Mouse (Mus musculus) MEL (cell line): ENCODE data around the gene Esyt1. TPM values are rescaled to one million over a fixed set of nuclear protein-coding genes. Genes with fewer than 3 reads are reported as not detected.
A peak's percentile ranks its signal among the peaks of the same experiment; 100 is the strongest.

Source experiments
- DNase-seq: peaks from one replicate; pipeline ENCODE4 v3.0.0; 2011; ENCODE audit warnings: low read depth, low spot score
- H3K27ac ChIP-seq: 2 replicates; pipeline ENCODE4 v1.5.1; 2012; ENCODE audit warnings: low read depth, mild to moderate bottlenecking, control low read depth, low read length, moderate library complexity; ENCODE audit not compliant: control insufficient read depth
- H3K27me3 ChIP-seq, 2 experiments: fragments of 150-350 bp in 1 of 2; sonication (generic) in 1 of 2; 2 replicates each; pipeline ENCODE4 v1.6.1; 2012; ENCODE audit warnings: low read length in 2 of 2, mild to moderate bottlenecking in 2 of 2, improper control_type of control experiment in 1 of 2, moderate library complexity in 1 of 2; ENCODE audit not compliant: insufficient read depth in 2 of 2, control insufficient read depth in 1 of 2
- H3K36me3 ChIP-seq, 2 experiments: 2 replicates each; pipeline ENCODE4 v1.6.1; 2012 to 2014; ENCODE audit warnings: low read length in 2 of 2, improper control_type of control experiment in 1 of 2, inconsistent platforms in 1 of 2, mild to moderate bottlenecking in 1 of 2; ENCODE audit not compliant: insufficient read depth in 2 of 2, control insufficient read depth in 1 of 2
- H3K4me1 ChIP-seq, 2 experiments: fragments of 150-350 bp in 1 of 2; sonication (generic) in 1 of 2; 2 replicates each; pipeline ENCODE4 v1.6.1; 2012; ENCODE audit warnings: low read length in 2 of 2, improper control_type of control experiment in 1 of 2, mild to moderate bottlenecking in 1 of 2; ENCODE audit not compliant: insufficient read depth in 2 of 2, control insufficient read depth in 1 of 2
- H3K4me3 ChIP-seq, 2 experiments: fragments of 150-350 bp in 1 of 2; sonication (generic) in 1 of 2; 2 replicates each; pipeline ENCODE4 v1.5.1; 2012; ENCODE audit warnings: low read depth in 2 of 2, low read length in 2 of 2, mild to moderate bottlenecking in 2 of 2, moderate library complexity in 2 of 2, control low read depth in 1 of 2, improper control_type of control experiment in 1 of 2; ENCODE audit not compliant: control insufficient read depth in 1 of 2, insufficient read depth in 1 of 2
- H3K79me2 ChIP-seq: 2 replicates; pipeline ENCODE4 v1.6.1; 2012; ENCODE audit warnings: mild to moderate bottlenecking, low read length, moderate library complexity; ENCODE audit not compliant: control insufficient read depth, poor library complexity, insufficient read depth
- H3K9ac ChIP-seq: 2 replicates; pipeline ENCODE4 v1.6.1; 2012; ENCODE audit warnings: low read depth, mild to moderate bottlenecking, control low read depth, low read length, moderate library complexity; ENCODE audit not compliant: control insufficient read depth, poor library complexity, severe bottlenecking
- H3K9me3 ChIP-seq: fragments of 150-350 bp; sonication (generic); replicated peaks from 2 replicates; pipeline ENCODE4 v1.6.1; 2012; ENCODE audit warnings: mild to moderate bottlenecking, low read length, improper control_type of control experiment, moderate library complexity; ENCODE audit not compliant: insufficient read depth
- CHD2 ChIP-seq: IDR thresholded peaks from 2 replicates; pipeline ENCODE4 v1.6.1; 2011; ENCODE audit warnings: low read length, improper control_type of control experiment
- CTCF ChIP-seq, 3 experiments: IDR thresholded peaks in 2 of 3; conservative IDR thresholded peaks in 1 of 3; 2 replicates each; pipeline ENCODE4 v1.5.1; 2011 to 2012; ENCODE audit warnings: low read length in 3 of 3, low read depth in 2 of 3, mild to moderate bottlenecking in 2 of 3, improper control_type of control experiment in 1 of 3, inconsistent platforms in 1 of 3, mixed read lengths in 1 of 3, moderate library complexity in 1 of 3; ENCODE audit not compliant: control insufficient read depth in 1 of 3, insufficient read depth in 1 of 3, poor library complexity in 1 of 3, severe bottlenecking in 1 of 3
- E2F4 ChIP-seq: IDR thresholded peaks from 2 replicates; pipeline ENCODE4 v1.6.1; 2011; ENCODE audit warnings: low read depth, low read length, improper control_type of control experiment, borderline replicate concordance
- EP300 ChIP-seq, 2 experiments: IDR thresholded peaks; 2 replicates each; pipeline ENCODE4 v1.6.1; 2011; ENCODE audit warnings: improper control_type of control experiment in 2 of 2, low read length in 2 of 2, low read depth in 1 of 2, mild to moderate bottlenecking in 1 of 2
- ETS1 ChIP-seq: IDR thresholded peaks from 2 replicates; pipeline ENCODE4 v1.6.1; 2012; ENCODE audit warnings: low read depth, mild to moderate bottlenecking, inconsistent platforms, low read length, improper control_type of control experiment, moderate library complexity
- GABPA ChIP-seq: IDR thresholded peaks from 2 replicates; pipeline ENCODE4 v1.6.1; 2012; ENCODE audit warnings: low read depth, mild to moderate bottlenecking, inconsistent platforms, low read length, improper control_type of control experiment, moderate library complexity
- GATA1 ChIP-seq: IDR thresholded peaks from 2 replicates; pipeline ENCODE4 v1.6.1; 2011; ENCODE audit warnings: low read depth, low read length, improper control_type of control experiment
- HCFC1 ChIP-seq: IDR thresholded peaks from 2 replicates; pipeline ENCODE4 v1.6.1; 2012; ENCODE audit warnings: low read depth, mild to moderate bottlenecking, inconsistent platforms, low read length, improper control_type of control experiment, moderate library complexity
- JUND ChIP-seq: IDR thresholded peaks from 2 replicates; pipeline ENCODE4 v1.6.1; 2011; ENCODE audit warnings: low read depth, mild to moderate bottlenecking, improper control_type of control experiment, low read length
- MAX ChIP-seq: IDR thresholded peaks from 2 replicates; pipeline ENCODE4 v1.6.1; 2011; ENCODE audit warnings: low read length, improper control_type of control experiment
- MXI1 ChIP-seq: IDR thresholded peaks from 2 replicates; pipeline ENCODE4 v1.6.1; 2011; ENCODE audit warnings: mild to moderate bottlenecking, low read depth, low read length, improper control_type of control experiment
- MYB ChIP-seq: IDR thresholded peaks from 2 replicates; pipeline ENCODE4 v1.6.1; 2011; ENCODE audit warnings: mild to moderate bottlenecking, low read depth, low read length, improper control_type of control experiment
- MYC ChIP-seq: IDR thresholded peaks from 2 replicates; pipeline ENCODE4 v1.6.1; 2011; ENCODE audit warnings: low read depth, mild to moderate bottlenecking, low read length, improper control_type of control experiment, moderate library complexity
- NELFE ChIP-seq: IDR thresholded peaks from 2 replicates; pipeline ENCODE4 v1.6.1; 2011; ENCODE audit warnings: low read depth, low read length, improper control_type of control experiment
- POLR2A ChIP-seq, 2 experiments: IDR thresholded peaks; 2 replicates each; pipeline ENCODE4 v1.6.1; 2011 to 2012; ENCODE audit warnings: low read length in 2 of 2, mild to moderate bottlenecking in 2 of 2, control low read depth in 1 of 2, improper control_type of control experiment in 1 of 2, low read depth in 1 of 2, moderate library complexity in 1 of 2; ENCODE audit not compliant: control insufficient read depth in 1 of 2, insufficient read depth in 1 of 2, poor library complexity in 1 of 2
- POLR2AphosphoS5 ChIP-seq: IDR thresholded peaks from 2 replicates; pipeline ENCODE4 v1.6.1; 2012; ENCODE audit warnings: low read depth, borderline replicate concordance, mild to moderate bottlenecking, inconsistent platforms, low read length, moderate library complexity, mixed read lengths
- RAD21 ChIP-seq: IDR thresholded peaks from 2 replicates; pipeline ENCODE4 v1.6.1; 2011; ENCODE audit warnings: mild to moderate bottlenecking, low read depth, low read length, improper control_type of control experiment
- SIN3A ChIP-seq: IDR thresholded peaks from 2 replicates; pipeline ENCODE4 v1.6.1; 2012; ENCODE audit warnings: low read length, improper control_type of control experiment, inconsistent platforms
- SMC3 ChIP-seq: IDR thresholded peaks from 2 replicates; pipeline ENCODE4 v1.6.1; 2011; ENCODE audit warnings: low read depth, low read length, improper control_type of control experiment
- TBP ChIP-seq: IDR thresholded peaks from 2 replicates; pipeline ENCODE4 v1.8.0; 2011; ENCODE audit warnings: low read depth, low read length, improper control_type of control experiment
- UBTF ChIP-seq: IDR thresholded peaks from 2 replicates; pipeline ENCODE4 v1.6.1; 2012; ENCODE audit warnings: low read depth, mild to moderate bottlenecking, inconsistent platforms, low read length, improper control_type of control experiment, moderate library complexity, borderline replicate concordance; ENCODE audit not compliant: insufficient read depth
- USF1 ChIP-seq: IDR thresholded peaks from 2 replicates; pipeline ENCODE4 v1.6.1; 2014; ENCODE audit warnings: low read depth, mild to moderate bottlenecking, inconsistent platforms, low read length, improper control_type of control experiment, moderate library complexity
- ZC3H11A ChIP-seq: IDR thresholded peaks from 2 replicates; pipeline ENCODE4 v1.6.1; 2012; ENCODE audit warnings: low read depth, mild to moderate bottlenecking, inconsistent platforms, low read length, improper control_type of control experiment
- ZMIZ1 ChIP-seq: IDR thresholded peaks from 2 replicates; pipeline ENCODE4 v1.6.1; 2012; ENCODE audit warnings: low read depth, mild to moderate bottlenecking, inconsistent platforms, low read length, improper control_type of control experiment, moderate library complexity
- polyA plus RNA-seq, 2 experiments: library from polyadenylated mRNA; stranded (reverse) in 1 of 2; unstranded in 1 of 2; fragments of >175 nt in 1 of 2; fragments of >200 nt in 1 of 2; gene quantifications; 2 replicates each; pipeline versions ENCODE4 v1.2.1 to v1.2.4; 2012; ENCODE audit warnings: low replicate concordance in 2 of 2, low read depth in 1 of 2; ENCODE audit not compliant: insufficient read length in 2 of 2, insufficient read depth in 1 of 2, missing spikeins in 1 of 2
- total RNA-seq: library from RNA; depleted of rRNA; stranded (reverse); fragments of 300-350 nt; gene quantifications from 2 replicates; pipeline ENCODE4 v1.2.3, GENCODE M21; 2012

The Esyt1 gene
- total and polyA plus RNA-seq, 3 experiments = 35.1 to 57.0 (median 53.4) TPM

- H3K79me2 ChIP-seq = peaks cover 18% of the 10 kb centered on the region
- H3K9me3 ChIP-seq = no peaks in the 10 kb centered on the region
- H3K4me3 ChIP-seq = peak overlapping the region; percentile 75 to 96
- peaks cover 0 to 16% of the 10 kb centered on the region in 2 experiments; a peak in 2 of 4 replicates for H3K4me1 ChIP-seq
- no peaks in the 10 kb centered on the region for H3K27me3 ChIP-seq
- peak overlapping the region; percentile 85 for H3K27ac ChIP-seq
- peak overlapping the region; percentile 84 for H3K9ac ChIP-seq
- TF ChIP-seq JUND = no peak
- TF ChIP-seq ETS1 = 0 out of 2 replicates have a peak, but pooled peaks have one; percentile 11
- TF ChIP-seq MYC = peak; percentile 100
- TF ChIP-seq MXI1 = peak; percentile 99
- no peak for TF ChIP-seq E2F4
- 0 out of 2 replicates have a peak, but pooled peaks have one; percentile 39 for TF ChIP-seq TBP
- TF ChIP-seq GATA1 = peak; percentile 22; the same call in 1 of the 2 replicates
- TF ChIP-seq SMC3 = peak; percentile 81
- TF ChIP-seq UBTF = no peak
- TF ChIP-seq MYB = no peak
- peak; percentile 90 for TF ChIP-seq RAD21
- TF ChIP-seq EP300 (IDR thresholded peaks at IDR 0.05; ENCODE audit: low read depth in 1 of 2, low read length in 2 of 2) = no peak
- TF ChIP-seq USF1 = peak; percentile 89
- no peak for TF ChIP-seq NELFE
- peak in 1 of 2 experiments; percentile 37; a peak in 1 of 4 replicates for TF ChIP-seq POLR2A (IDR thresholded peaks at IDR 0.05; ENCODE audit: control insufficient read depth in 1 of 2, insufficient read depth in 1 of 2, low read depth in 1 of 2, low read length in 2 of 2, poor library complexity in 1 of 2)
- peak; percentile 96 for TF ChIP-seq SIN3A
- TF ChIP-seq ZMIZ1 = no peak
- peak; percentile 65 for TF ChIP-seq HCFC1
- TF ChIP-seq MAX = peak; percentile 96
- TF ChIP-seq POLR2AphosphoS5 = no peak
- peak; percentile 71 for TF ChIP-seq ZC3H11A
- TF ChIP-seq CTCF (IDR thresholded peaks at IDR 0.05 in 2 of 3, conservative IDR thresholded peaks at IDR 0.05 in 1 of 3; ENCODE audit: control insufficient read depth in 1 of 3, insufficient read depth in 1 of 3, low read depth in 2 of 3, low read length in 3 of 3, poor library complexity in 1 of 3, severe bottlenecking in 1 of 3) = peak; percentile 14 to 93 (median 77); a peak in 4 of 6 replicates
- TF ChIP-seq, all 39 proteins: peak for 14
- H3K36me3 ChIP-seq = peaks cover 0 to 8% of the 10 kb centered on the region in 2 experiments; a peak in 2 of 4 replicates
- DNase-seq = peak; percentile 84
Measured at GRCm38 (mm10) chr10:128546361-128546760, 20.7 kb upstream of the Esyt1 start.

DNA sequence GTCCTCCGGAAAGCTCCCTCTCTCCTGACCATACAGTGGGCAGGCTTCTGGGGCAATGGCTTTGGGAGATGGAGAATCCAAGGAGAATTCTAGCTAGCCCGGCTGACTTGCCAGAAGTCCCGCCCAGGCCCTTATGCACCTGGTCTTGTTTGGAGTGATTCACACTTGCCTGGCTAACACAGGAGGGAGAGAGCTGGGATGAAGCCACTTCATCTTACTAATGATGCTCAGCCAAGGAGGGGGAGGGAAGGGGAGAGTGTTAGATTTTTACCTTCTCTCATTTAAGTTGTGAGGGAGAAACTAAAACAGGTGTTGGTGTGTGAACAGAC is 19.9 kb upstream of the Esyt1 start:
- TF ChIP-seq CHD2 (no peak), TBP (no peak), MYB (no peak), GATA1 (no peak), EP300 (IDR thresholded peaks at IDR 0.05; ENCODE audit: low read depth in 1 of 2, low read length in 2 of 2) (no peak), MXI1 (no peak), GABPA (no peak), NELFE (no peak)

More for the DNA sequence above, 19.9 kb upstream of the Esyt1 start:
- Histone ChIP-seq H3K9me3 (no peaks in the 10 kb centered on the region), H3K4me3 (no peak overlapping the region), H3K27ac (no peak overlapping the region), H3K4me1 (peaks cover 0 to 16% of the 10 kb centered on the region in 2 experiments; a peak in 2 of 4 replicates), H3K27me3 (no peaks in the 10 kb centered on the region), H3K36me3 (peaks cover 0 to 8% of the 10 kb centered on the region in 2 experiments; a peak in 2 of 4 replicates), H3K9ac (no peak overlapping the region), H3K79me2 (peaks cover 18% of the 10 kb centered on the region)
- no peak for DNase-seq
